Mouse (Mus musculus) forebrain, embryonic 11.5 days (tissue): ENCODE results near the gene 1700020A23Rik. TPM values are rescaled to one million over a fixed set of nuclear protein-coding genes. Genes with fewer than 3 reads are reported as not detected.

Experiments
- ATAC-seq: fragments of 200-750 bp; cut with Nextera tagmentation; replicated peaks from 2 replicates; pipeline ENCODE4 v1.8.0; 2017; ENCODE audit warnings: moderate TSS enrichment; ENCODE audit not compliant: low FRiP score
- DNase-seq: peaks from one replicate; pipeline ENCODE4 v3.0.0-alpha.2; 2017; ENCODE audit warnings: low spot score
- H3K27ac ChIP-seq: fragments of 300-500 bp; sonication (generic); 2 replicates; pipeline ENCODE4 v1.5.1; 2014; ENCODE audit warnings: low read depth, low read length
- H3K27me3 ChIP-seq: fragments of 300-500 bp; sonication (generic); 2 replicates; pipeline ENCODE4 v1.6.1; 2014; ENCODE audit warnings: mild to moderate bottlenecking, low read length, mixed read lengths; ENCODE audit not compliant: control insufficient read depth, insufficient read depth
- H3K36me3 ChIP-seq: fragments of 300-500 bp; sonication (generic); 2 replicates; pipeline ENCODE4 v1.6.1; 2014; ENCODE audit warnings: mild to moderate bottlenecking, low read length, moderate library complexity, mixed read lengths; ENCODE audit not compliant: control insufficient read depth, insufficient read depth
- H3K4me1 ChIP-seq: fragments of 300-500 bp; sonication (generic); replicated peaks from 2 replicates; pipeline ENCODE4 v1.6.1; 2014; ENCODE audit warnings: low read length, mixed read lengths; ENCODE audit not compliant: control insufficient read depth, insufficient read depth
- H3K4me2 ChIP-seq: fragments of 300-500 bp; sonication (generic); 2 replicates; pipeline ENCODE4 v1.6.1; 2014; ENCODE audit warnings: low read depth, mild to moderate bottlenecking, low read length, moderate library complexity, mixed read lengths; ENCODE audit not compliant: severe bottlenecking
- H3K4me3 ChIP-seq: fragments of 300-500 bp; sonication (generic); 2 replicates; pipeline ENCODE4 v1.5.1; 2014; ENCODE audit warnings: low read depth, low read length
- H3K9ac ChIP-seq: fragments of 300-500 bp; sonication (generic); 2 replicates; pipeline ENCODE4 v1.6.1; 2014; ENCODE audit warnings: low read length
- H3K9me3 ChIP-seq: fragments of 300-500 bp; sonication (generic); 2 replicates; pipeline ENCODE4 v1.6.1; 2016; ENCODE audit warnings: low read length, mixed read lengths; ENCODE audit not compliant: control insufficient read depth
- WGBS: fragments of 180-500 bp; shearing (Covaris S2); extraction: QIAGEN DNeasy Blood & Tissue Kit; methylation state at CpG from one replicate; pipeline ENCODE4 v1.1.7; 2014; 5-methylcytosine and 5-hydroxymethylcytosine counted together
- polyA plus RNA-seq: library from polyadenylated mRNA; unstranded; fragments of >200 nt; fragmentation: Nextera tagmentation; extraction: Ambion mirVana; gene quantifications from 2 replicates; pipeline ENCODE4 v1.2.1, GENCODE M21; 2014

Gene 1700020A23Rik
- polyA plus RNA-seq, 1 experiment from 2014 or later: not detected

- Histone ChIP-seq H3K4me3 (peak overlapping the region; percentile 77), H3K27me3 (0 out of 2 replicates have a peak, but pooled peaks cover 2% of the 10 kb centered on the region), H3K36me3 (no peaks in the 10 kb centered on the region), H3K4me1 (peaks cover 4% of the 10 kb centered on the region; the same call in 1 of the 2 replicates), H3K9me3 (no peaks in the 10 kb centered on the region), H3K4me2 (peak overlapping the region; percentile 77), H3K27ac (no peak overlapping the region), H3K9ac (peak overlapping the region; percentile 82)
- 71% methylated on average over 14 of the region's 14 CpGs for WGBS
- DNase-seq: no peak
- no peak for ATAC-seq
Observed at GRCm38 (mm10) chr2:130451086-130451726, 46.1 kb downstream of the 1700020A23Rik start.

DNA sequence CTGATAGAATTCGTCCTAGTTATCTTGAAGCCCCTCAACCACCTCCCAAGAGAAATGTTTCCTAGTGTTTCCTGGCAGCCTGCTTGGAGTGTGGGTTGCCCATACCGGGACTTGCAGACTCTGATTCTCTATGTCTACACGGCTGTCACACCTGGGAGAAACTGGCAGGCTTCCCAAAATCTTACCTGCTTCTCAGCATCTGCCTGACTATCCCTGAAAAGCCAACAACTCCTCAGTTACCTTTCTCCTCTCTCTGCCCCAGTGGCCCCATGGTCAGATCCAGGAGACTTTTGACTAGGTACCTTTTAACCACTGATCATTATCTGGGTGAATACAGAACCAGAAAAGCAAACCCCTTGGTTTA, 46.6 kb downstream of the 1700020A23Rik start:
- no peak for ATAC-seq
- no peak for DNase-seq
- no peaks in the 10 kb centered on the region for H3K9me3 ChIP-seq
- H3K27me3 ChIP-seq: 0 out of 2 replicates have a peak, but pooled peaks cover 2% of the 10 kb centered on the region
- peak overlapping the region; percentile 77; the same call in 1 of the 2 replicates for H3K4me3 ChIP-seq
- H3K9ac ChIP-seq: peak overlapping the region; percentile 82; the same call in 1 of the 2 replicates
- 72% methylated on average over 3 of the region's 3 CpGs for WGBS
- H3K4me2 ChIP-seq: no peak overlapping the region
- no peaks in the 10 kb centered on the region for H3K36me3 ChIP-seq
- no peak overlapping the region for H3K27ac ChIP-seq
- peaks cover 4% of the 10 kb centered on the region; the same call in 1 of the 2 replicates for H3K4me1 ChIP-seq

GRCm38 (mm10) chr2:130452266-130452665, 47.2 kb downstream of the 1700020A23Rik start:
- Histone ChIP-seq H3K4me3 (no peak overlapping the region), H3K9me3 (no peaks in the 10 kb centered on the region), H3K27me3 (0 out of 2 replicates have a peak, but pooled peaks cover 2% of the 10 kb centered on the region), H3K27ac (no peak overlapping the region), H3K9ac (no peak overlapping the region), H3K4me1 (peaks cover 4% of the 10 kb centered on the region; the same call in 1 of the 2 replicates), H3K36me3 (no peaks in the 10 kb centered on the region), H3K4me2 (no peak overlapping the region)
- no peak for ATAC-seq
- 64% methylated on average over 2 of the region's 2 CpGs for WGBS
- DNase-seq: no peak

DNA sequence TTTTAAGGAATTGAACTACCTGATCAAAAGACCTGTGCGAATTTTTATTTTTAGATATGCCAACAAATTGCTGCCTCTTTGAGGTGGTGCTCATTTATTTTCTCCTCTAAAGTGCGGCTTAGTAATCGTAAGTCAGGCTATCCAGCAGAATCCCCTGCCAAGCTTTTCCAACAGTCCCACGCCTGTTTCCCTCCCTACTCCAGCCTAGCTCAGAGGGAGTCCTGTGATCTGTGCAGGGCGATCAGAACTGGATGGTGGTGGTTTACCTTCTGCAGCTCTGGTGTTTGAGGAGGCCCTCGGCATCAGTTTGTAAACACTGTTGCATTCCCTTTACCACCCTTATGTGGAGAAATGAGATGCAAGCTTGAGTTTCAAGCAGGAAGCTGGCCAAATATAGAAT, 48.4 kb downstream of the 1700020A23Rik start:
- ATAC-seq (no peak), DNase-seq (no peak)
- Histone ChIP-seq H3K9ac (no peak overlapping the region), H3K9me3 (no peaks in the 10 kb centered on the region), H3K27me3 (0 out of 2 replicates have a peak, but pooled peaks cover under 1% of the 10 kb centered on the region), H3K4me3 (no peak overlapping the region), H3K27ac (no peak overlapping the region), H3K4me2 (no peak overlapping the region), H3K4me1 (peaks cover 4% of the 10 kb centered on the region; the same call in 1 of the 2 replicates), H3K36me3 (no peaks in the 10 kb centered on the region)
- WGBS: 80% methylated on average over 6 of the region's 6 CpGs

- Histone ChIP-seq H3K27ac (no peak overlapping the region), H3K9me3 (no peaks in the 10 kb centered on the region), H3K4me1 (peaks cover 4% of the 10 kb centered on the region; the same call in 1 of the 2 replicates), H3K4me3 (no peak overlapping the region), H3K27me3 (no peaks in the 10 kb centered on the region), H3K4me2 (no peak overlapping the region), H3K9ac (no peak overlapping the region), H3K36me3 (no peaks in the 10 kb centered on the region)
- DNase-seq (no peak), ATAC-seq (no peak)
- WGBS: 87% methylated on average over 6 of the region's 6 CpGs
Observed at GRCm38 (mm10) chr2:130454748-130455370, 49.8 kb downstream of the 1700020A23Rik start.

Other genes starting within 250 kb of the 1700020A23Rik start
- 733 and 765 TPM in 2 replicates for gene Snrpb, start 225.9 kb upstream of the 1700020A23Rik start, polyA plus RNA-seq
- 0.05 TPM in 1 of 2 replicates, not detected in the other for gene Tmc2, start 210.1 kb upstream of the 1700020A23Rik start, polyA plus RNA-seq
- gene Nop56, start 130.8 kb upstream of the 1700020A23Rik start, polyA plus RNA-seq: 375 and 381 TPM in 2 replicates
- 138 and 158 TPM in 2 replicates for gene Idh3b, start 120.7 kb upstream of the 1700020A23Rik start, polyA plus RNA-seq
- gene Ebf4, start 110.1 kb upstream of the 1700020A23Rik start, polyA plus RNA-seq: 2.5 and 2.8 TPM in 2 replicates
- gene Cpxm1, start 7.7 kb upstream of the 1700020A23Rik start, polyA plus RNA-seq: 27.1 and 29.9 TPM in 2 replicates
- not detected in 2 replicates for gene Gm28372, start within 50 bp of the 1700020A23Rik start, polyA plus RNA-seq
- gene Tmem239, start 1.2 kb downstream of the 1700020A23Rik start, polyA plus RNA-seq: not detected in 2 replicates
- gene Vps16, start 19.1 kb downstream of the 1700020A23Rik start, polyA plus RNA-seq: 95.8 and 103 TPM in 2 replicates
- gene Pced1a, start 19.4 kb downstream of the 1700020A23Rik start, polyA plus RNA-seq: 9.6 and 12.2 TPM in 2 replicates
- 116 and 128 TPM in 2 replicates for gene Ptpra, start 45.0 kb downstream of the 1700020A23Rik start, polyA plus RNA-seq
- 70.5 and 81.0 TPM in 2 replicates for gene Mrps26, start 158.5 kb downstream of the 1700020A23Rik start, polyA plus RNA-seq
- not detected in 2 replicates for gene Oxt, start 170.9 kb downstream of the 1700020A23Rik start, polyA plus RNA-seq
- not detected in 2 replicates for gene Avp, start 177.3 kb downstream of the 1700020A23Rik start, polyA plus RNA-seq
- gene Fastkd5, start 224.8 kb downstream of the 1700020A23Rik start, polyA plus RNA-seq: 20.5 and 21.5 TPM in 2 replicates
- gene Ubox5, start 224.8 kb downstream of the 1700020A23Rik start, polyA plus RNA-seq: 17.8 and 21.5 TPM in 2 replicates
- 1.6 and 1.7 TPM in 2 replicates for gene Lzts3, start 237.5 kb downstream of the 1700020A23Rik start, polyA plus RNA-seq